ENCODE assay signal across 8 mouse cellular contexts in the genomic region with DNA sequence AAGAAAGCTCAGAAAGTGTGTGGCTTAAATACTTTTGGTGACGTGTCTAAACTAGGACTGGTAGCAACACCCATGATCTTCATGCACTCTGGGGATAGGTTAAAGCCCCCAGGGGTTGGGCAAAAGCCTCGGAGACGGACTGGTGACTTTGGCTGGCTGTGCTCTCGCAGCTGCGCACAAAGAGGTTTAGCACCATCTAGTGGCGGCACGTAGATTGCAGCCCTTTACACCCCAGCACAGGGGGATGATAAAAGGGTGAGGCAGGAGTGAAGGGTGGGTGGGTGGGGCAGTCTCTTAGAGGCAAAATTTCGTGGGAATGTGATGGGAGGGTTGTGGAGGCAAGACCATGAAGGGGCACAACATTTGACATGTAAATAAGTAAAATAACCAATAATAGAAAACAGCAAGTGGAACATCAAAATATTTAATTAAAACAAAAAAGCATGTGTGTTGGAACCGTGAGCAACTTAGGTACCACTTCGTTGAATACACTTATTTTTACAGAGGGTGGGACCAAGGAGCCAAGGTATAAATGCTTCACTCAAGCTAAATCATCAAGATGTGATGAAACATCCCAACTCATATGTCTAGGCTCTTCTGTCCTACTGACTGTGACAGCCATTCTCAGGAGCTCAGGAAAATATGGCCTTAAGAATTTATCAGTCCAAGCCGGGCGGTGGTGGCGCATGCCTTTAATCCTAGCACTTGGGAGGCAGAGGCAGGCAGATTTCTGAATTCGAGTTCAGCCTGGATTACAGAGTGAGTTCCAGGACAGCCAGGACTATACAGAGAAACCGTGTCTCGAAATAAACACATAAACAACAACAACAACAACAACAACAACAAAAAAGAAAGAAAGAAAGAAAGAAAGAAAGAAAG. TPM values are rescaled to one million over a fixed set of nuclear protein-coding genes. Genes with fewer than 3 reads are reported as not detected.
DNase-seq lines count a peak whose midpoint lies in the region; ATAC-seq and TF ChIP-seq lines count a peak whose summit lies in the region.
"Not testable (repeated sequence)": the region's sequence is repeated elsewhere in the genome, so short reads cannot be mapped to it uniquely, and the experiment has no call there.

No protein-coding gene starts in this region.

- WGBS in hindbrain, embryonic 11.5 days: 40% methylated on average over 12 of the region's 16 CpGs
- WGBS in liver, postnatal 0 days (ENCODE audit: insufficient replicate concordance): 30% methylated on average over 14 of the region's 16 CpGs
- 37% methylated on average over 13 of the region's 16 CpGs for whole genome bisulfite sequencing in neural tube, embryonic 14.5 days

- not testable (repeated sequence) for TF ChIP-seq POLR2A in MEL (IDR thresholded peaks at IDR 0.05; ENCODE audit: control insufficient read depth in 1 of 2, insufficient read depth in 1 of 2, low read depth in 1 of 2, low read length in 2 of 2, poor library complexity in 1 of 2)

- not testable (repeated sequence) for H3K27ac ChIP-seq in MEL (ENCODE audit: control insufficient read depth, low read depth, low read length); hindbrain, embryonic 11.5 days (ENCODE audit: low read depth, low read length); liver, postnatal 0 days (ENCODE audit: low read depth); neural tube, embryonic 14.5 days (ENCODE audit: low read depth, low read length)

- peak; percentile 11 for TF ChIP-seq RAD21 in MEL (IDR thresholded peaks at IDR 0.05; ENCODE audit: low read depth, low read length)

- H3K4me2 ChIP-seq in hindbrain, embryonic 11.5 days (replicated peaks; ENCODE audit: low read depth, low read length): 0 out of 2 replicates have a peak overlapping the region, but pooled peaks have one; percentile 11
- not testable (repeated sequence) for H3K4me2 ChIP-seq in liver, postnatal 0 days (ENCODE audit: low read depth, low read length); neural tube, embryonic 14.5 days (ENCODE audit: low read depth, low read length)

- H3K9ac ChIP-seq in MEL (ENCODE audit: control insufficient read depth, low read depth, low read length, poor library complexity, severe bottlenecking); hindbrain, embryonic 11.5 days (ENCODE audit: low read depth, low read length); liver, postnatal 0 days (replicated peaks); neural tube, embryonic 14.5 days (replicated peaks; ENCODE audit: low read depth, low read length): not testable (repeated sequence)

- not testable (repeated sequence) for TF ChIP-seq EP300 in MEL (IDR thresholded peaks at IDR 0.05; ENCODE audit: low read depth in 1 of 2, low read length in 2 of 2); liver, postnatal 0 days (IDR thresholded peaks at IDR 0.05; ENCODE audit: low read depth)

- H3K27me3 ChIP-seq in MEL (ENCODE audit: control insufficient read depth in 1 of 2, insufficient read depth in 2 of 2, low read length in 2 of 2); hindbrain, embryonic 11.5 days (ENCODE audit: control insufficient read depth, insufficient read depth, low read length): not testable (repeated sequence)
- H3K27me3 ChIP-seq in liver, postnatal 0 days (ENCODE audit: insufficient read depth, low read length): peaks cover 19% of the 10 kb centered on the region
- peaks cover 11% of the 10 kb centered on the region for H3K27me3 ChIP-seq in neural tube, embryonic 14.5 days (ENCODE audit: control insufficient read depth, insufficient read depth, low read length)

- H3K9me3 ChIP-seq in MEL (replicated peaks; ENCODE audit: insufficient read depth, low read length); hindbrain, embryonic 11.5 days (ENCODE audit: control insufficient read depth, low read length); liver, postnatal 0 days (ENCODE audit: low read length); neural tube, embryonic 14.5 days (ENCODE audit: control insufficient read depth, low read length): not testable (repeated sequence)

- not testable (repeated sequence) for H3K79me2 ChIP-seq in MEL (ENCODE audit: control insufficient read depth, insufficient read depth, low read length, poor library complexity)

- H3K4me3 ChIP-seq in MEL (ENCODE audit: control insufficient read depth in 1 of 2, insufficient read depth in 1 of 2, low read depth in 2 of 2, low read length in 2 of 2); hindbrain, embryonic 11.5 days (ENCODE audit: low read depth, low read length); liver, postnatal 0 days (ENCODE audit: low read depth, low read length); neural tube, embryonic 14.5 days (ENCODE audit: low read depth, low read length): not testable (repeated sequence)

- not testable (repeated sequence) for H3K4me1 ChIP-seq in MEL (ENCODE audit: control insufficient read depth in 1 of 2, insufficient read depth in 2 of 2, low read length in 2 of 2); hindbrain, embryonic 11.5 days (replicated peaks; ENCODE audit: control insufficient read depth, insufficient read depth, low read length); liver, postnatal 0 days (ENCODE audit: insufficient read depth); neural tube, embryonic 14.5 days (ENCODE audit: control insufficient read depth, insufficient read depth, low read length)

- H3K36me3 ChIP-seq in MEL (ENCODE audit: control insufficient read depth in 1 of 2, insufficient read depth in 2 of 2, low read length in 2 of 2); hindbrain, embryonic 11.5 days (ENCODE audit: control insufficient read depth, insufficient read depth, low read length); liver, postnatal 0 days (replicated peaks; ENCODE audit: insufficient read depth, low read length); neural tube, embryonic 14.5 days (ENCODE audit: control insufficient read depth, insufficient read depth, low read length): not testable (repeated sequence)

- ATAC-seq in hindbrain, embryonic 11.5 days (ENCODE audit: low FRiP score): peak; percentile 76
- ATAC-seq in liver, postnatal 0 days: peak; percentile 43
- peak; percentile 72 for ATAC-seq in neural tube, embryonic 14.5 days (ENCODE audit: low read depth)

- TF ChIP-seq CTCF in MEL (IDR thresholded peaks at IDR 0.05 in 2 of 3, conservative IDR thresholded peaks at IDR 0.05 in 1 of 3; ENCODE audit: control insufficient read depth in 1 of 3, insufficient read depth in 1 of 3, low read depth in 2 of 3, low read length in 3 of 3, poor library complexity in 1 of 3, severe bottlenecking in 1 of 3): peak; percentile 27 to 42 (median 34); a peak in 5 of 6 replicates
- peak; percentile 68 for TF ChIP-seq CTCF in liver, postnatal 0 days (IDR thresholded peaks at IDR 0.05; ENCODE audit: low read depth)

- DNase-seq in MEL (ENCODE audit: low read depth, low spot score): not testable (repeated sequence)
- DNase-seq in cerebellum, postnatal 10 days: peak; percentile 87 to 88
- peak; percentile 78 to 79 for DNase-seq in frontal cortex, postnatal 36 days (ENCODE audit: low spot score in 2 of 2)
- DNase-seq in hindbrain, embryonic 11.5 days (ENCODE audit: low spot score): peak; percentile 77
- DNase-seq in layer of hippocampus, adult 11-12 months (ENCODE audit: low spot score): peak; percentile 69
- DNase-seq in liver, postnatal 0 days: peak; percentile 61
- DNase-seq in testis, postnatal 10 days (ENCODE audit: low spot score): peak; percentile 84

TF ChIP-seq in MEL, 35 proteins besides CTCF, POLR2A, EP300 and RAD21:
- TF ChIP-seq NRF1 (IDR thresholded peaks at IDR 0.05; ENCODE audit: insufficient read depth, low read depth, low read length, poor library complexity, severe bottlenecking): peak; percentile 45; the same call in 1 of the 2 replicates
- TF ChIP-seq SMC3 (IDR thresholded peaks at IDR 0.05; ENCODE audit: low read depth, low read length): peak; percentile 30; the same call in 1 of the 2 replicates

RNA-seq across cellular contexts. Expression of a gene that starts 5.6 kb away (rescaled TPM):
- not detected in 2 replicates for total RNA-seq in MEL (2012; rRNA removed)
- polyA plus RNA-seq in MEL (2012; ENCODE audit: insufficient read depth in 1 of 2, insufficient read length in 2 of 2, low read depth in 1 of 2, low replicate concordance in 2 of 2, missing spikeins in 1 of 2): not detected
- polyA plus RNA-seq in hindbrain, embryonic 11.5 days (2014; fragmentation: Nextera tagmentation; extraction: Ambion mirVana): 1.7 and 2.9 TPM in 2 replicates
- polyA plus RNA-seq in liver, postnatal 0 days (2015; fragmentation: Nextera tagmentation; extraction: Ambion mirVana): not detected in 2 replicates
- polyA plus RNA-seq in neural tube, embryonic 14.5 days (2014; fragmentation: Nextera tagmentation; extraction: Ambion mirVana): 0.37 TPM in 1 of 2 replicates, not detected in the other

RNA-seq across cellular contexts. Expression of a gene that starts 5.6 kb away (rescaled TPM):
- total RNA-seq in MEL (2012; rRNA removed): not detected in 2 replicates
- polyA plus RNA-seq in MEL (2012; ENCODE audit: insufficient read depth in 1 of 2, insufficient read length in 2 of 2, low read depth in 1 of 2, low replicate concordance in 2 of 2, missing spikeins in 1 of 2): not detected
- 10.7 and 11.7 TPM in 2 replicates for polyA plus RNA-seq in hindbrain, embryonic 11.5 days (2014; fragmentation: Nextera tagmentation; extraction: Ambion mirVana)
- 2.1 and 2.8 TPM in 2 replicates for polyA plus RNA-seq in liver, postnatal 0 days (2015; fragmentation: Nextera tagmentation; extraction: Ambion mirVana)
- 0.29 and 0.90 TPM in 2 replicates for polyA plus RNA-seq in neural tube, embryonic 14.5 days (2014; fragmentation: Nextera tagmentation; extraction: Ambion mirVana)

RNA-seq across cellular contexts. Expression of a gene that starts 14.9 kb away (rescaled TPM):
- total RNA-seq in MEL (2012; rRNA removed): 2.2 and 2.8 TPM in 2 replicates
- polyA plus RNA-seq in MEL (2012; ENCODE audit: insufficient read depth in 1 of 2, insufficient read length in 2 of 2, low read depth in 1 of 2, low replicate concordance in 2 of 2, missing spikeins in 1 of 2): 1 to 10 TPM in 1 of 2 experiments, not detected in 1; 3.2 TPM
- polyA plus RNA-seq in hindbrain, embryonic 11.5 days (2014; fragmentation: Nextera tagmentation; extraction: Ambion mirVana): 15.1 and 16.6 TPM in 2 replicates
- 6.8 and 8.2 TPM in 2 replicates for polyA plus RNA-seq in liver, postnatal 0 days (2015; fragmentation: Nextera tagmentation; extraction: Ambion mirVana)
- 1.7 TPM in 2 replicates for polyA plus RNA-seq in neural tube, embryonic 14.5 days (2014; fragmentation: Nextera tagmentation; extraction: Ambion mirVana)
